Mouse (Mus musculus) CH12.LX (cell line): ENCODE results near the gene Hist3h2a.

Experiments
- CTCF ChIP-seq, 2 experiments: IDR thresholded peaks in 1 of 2; conservative IDR thresholded peaks in 1 of 2; 2 replicates each; pipeline ENCODE4 v1.5.1; 2011 to 2012; ENCODE audit warnings: low read depth in 2 of 2, low read length in 2 of 2, improper control_type of control experiment in 1 of 2, inconsistent platforms in 1 of 2, mild to moderate bottlenecking in 1 of 2, moderate library complexity in 1 of 2
- E2F4 ChIP-seq: IDR thresholded peaks from 2 replicates; pipeline ENCODE4 v1.6.1; 2011; ENCODE audit warnings: low read depth, low read length, improper control_type of control experiment; ENCODE audit not compliant: insufficient replicate concordance
- ELF1 ChIP-seq: IDR thresholded peaks from 2 replicates; pipeline ENCODE4 v1.6.1; 2014; ENCODE audit warnings: low read depth, mild to moderate bottlenecking, inconsistent platforms, low read length, improper control_type of control experiment
- MEF2A ChIP-seq: IDR thresholded peaks from 2 replicates; pipeline ENCODE4 v1.6.1; 2014; ENCODE audit warnings: low read depth, mild to moderate bottlenecking, inconsistent platforms, low read length, improper control_type of control experiment, borderline replicate concordance
- POLR2A ChIP-seq: IDR thresholded peaks from 2 replicates; pipeline ENCODE4 v1.6.1; 2011; ENCODE audit warnings: low read depth, mild to moderate bottlenecking, improper control_type of control experiment, low read length
- ZNF384 ChIP-seq: IDR thresholded peaks from 2 replicates; pipeline ENCODE4 v1.6.1; 2012; ENCODE audit warnings: low read depth, low read length, improper control_type of control experiment, inconsistent platforms

GRCm38 (mm10) chr11:58914461-58915028 lies 39.9 kb upstream of the Hist3h2a start:
- no peak for TF ChIP-seq POLR2A
- peak; percentile 78 to 92 for TF ChIP-seq CTCF (conservative IDR thresholded peaks at IDR 0.05 in 1 of 2, IDR thresholded peaks at IDR 0.05 in 1 of 2; ENCODE audit: low read depth in 2 of 2, low read length in 2 of 2)
- no peak for TF ChIP-seq E2F4
- TF ChIP-seq MEF2A: no peak
- no peak for TF ChIP-seq ELF1
- TF ChIP-seq ZNF384: no peak
